Mouse (Mus musculus): Measurements from ENCODE around the gene Ddx31. TPM values are rescaled to one million over a fixed set of nuclear protein-coding genes. Genes with fewer than 3 reads are reported as not detected.

The Ddx31 gene
- total RNA-seq, 2 experiments from 2014 or later, result 4.8 to 5.0 TPM

DNA sequence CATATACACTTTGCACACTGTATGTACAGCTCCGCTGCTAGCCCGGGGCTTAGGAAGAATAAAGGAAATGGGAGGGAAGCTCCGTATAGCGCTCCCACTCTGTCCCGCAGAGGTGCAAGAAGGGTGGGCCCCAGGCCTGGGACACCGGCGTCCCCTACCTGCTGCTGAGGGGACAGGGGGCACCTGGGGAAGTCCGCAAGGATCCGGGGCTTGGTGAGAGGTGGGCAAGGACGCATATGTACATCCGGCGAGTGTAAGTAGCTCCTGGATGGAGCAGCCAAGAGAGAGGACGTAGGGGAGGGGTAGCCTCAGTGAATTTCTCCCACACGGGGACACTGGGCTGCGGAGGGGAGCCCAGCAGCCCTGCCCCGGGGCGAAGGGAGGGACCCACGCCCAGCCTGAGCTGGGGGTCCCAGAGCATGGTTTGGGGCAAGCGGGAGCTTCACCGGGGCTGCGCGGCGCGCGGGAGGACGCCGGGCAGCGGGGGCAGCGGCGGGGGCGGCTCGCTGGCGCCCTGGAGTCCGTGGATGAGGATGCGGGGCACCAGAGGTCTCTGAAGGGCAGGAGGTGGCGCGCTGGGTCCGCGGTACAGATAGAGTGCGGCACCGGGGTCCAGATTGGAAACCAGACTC is 69.1 kb downstream of the Ddx31 start:
- intact Hi-C loops (cut with DNase I), result no loop called here
- TF ChIP-seq CTCF (IDR thresholded peaks at IDR 0.05), result no peak
- H3K27ac ChIP-seq, result no peak overlapping the region
- peak overlapping the region; percentile 68 for H3K4me3 ChIP-seq
- no peak for DNase-seq

DNA sequence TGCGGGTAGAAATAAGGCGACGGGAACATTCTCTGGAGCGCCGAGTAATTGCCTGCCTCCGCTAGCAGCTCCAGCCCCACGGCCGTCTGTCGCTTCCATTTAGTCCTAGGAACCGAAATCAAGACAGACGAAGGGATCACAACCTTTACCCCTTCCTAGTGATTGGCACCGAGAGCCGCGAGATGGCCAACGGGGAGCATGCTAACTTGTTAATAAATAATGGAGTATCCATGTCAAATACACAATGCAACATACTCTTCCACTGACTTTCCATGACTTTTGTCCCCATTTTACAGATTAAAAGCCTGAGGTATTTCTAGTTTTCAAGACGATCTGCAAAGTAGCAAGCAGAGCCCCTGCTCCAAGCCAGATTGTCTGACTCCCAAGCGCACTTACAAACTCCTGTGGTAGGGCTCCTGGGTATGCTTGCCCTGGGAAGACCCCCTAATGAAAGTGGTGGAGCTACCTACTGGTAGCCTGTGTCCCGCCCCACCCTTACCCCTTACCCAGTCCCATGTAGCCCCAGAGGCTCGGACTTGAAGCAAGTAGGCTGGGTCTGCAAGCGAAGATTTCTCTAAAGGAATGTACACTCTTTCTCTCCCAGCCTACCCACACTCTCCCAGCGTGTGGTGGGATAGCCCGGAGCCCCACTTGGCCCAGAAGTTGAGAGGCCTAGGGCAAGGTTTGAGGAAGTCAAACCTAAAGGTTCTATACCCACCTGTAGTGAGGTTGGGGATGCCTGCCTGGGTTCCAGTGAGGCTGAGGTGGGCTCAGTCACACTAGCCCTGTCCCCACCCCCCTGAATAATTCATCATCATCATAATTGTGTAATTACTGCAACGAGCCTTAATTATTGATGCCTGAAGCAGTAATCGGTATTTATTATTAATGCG is 69.9 kb downstream of the Ddx31 start:
- intact Hi-C loops (cut with DNase I), result no loop called here
- no peak for TF ChIP-seq CTCF (IDR thresholded peaks at IDR 0.05)
- Histone ChIP-seq H3K27ac (no peak overlapping the region), H3K4me3 (peak overlapping the region; percentile 68)
- DNase-seq, result no peak

- TF ChIP-seq CTCF (IDR thresholded peaks at IDR 0.05), result no peak
- intact Hi-C loops (cut with DNase I), result no loop called here
- DNase-seq, result no peak
- Histone ChIP-seq H3K4me3 (no peak overlapping the region), H3K27ac (no peak overlapping the region)
Measured at GRCm38 (mm10) chr2:28910877-28911276, 70.7 kb downstream of the Ddx31 start.

- intact Hi-C loops (cut with DNase I), result no loop called here
- DNase-seq, result no peak
- no peak overlapping the region for H3K4me3 ChIP-seq
- no peak overlapping the region for H3K27ac ChIP-seq
- TF ChIP-seq CTCF (IDR thresholded peaks at IDR 0.05), result no peak
Measured at GRCm38 (mm10) chr2:28911331-28912038, 71.3 kb downstream of the Ddx31 start.

GRCm38 (mm10) chr2:28912039-28912700 is 72.0 kb downstream of the Ddx31 start:
- no peak overlapping the region for H3K4me3 ChIP-seq
- intact Hi-C loops (cut with DNase I), result no loop called here
- TF ChIP-seq CTCF (IDR thresholded peaks at IDR 0.05), result no peak
- no peak for DNase-seq
- no peak overlapping the region for H3K27ac ChIP-seq

GRCm38 (mm10) chr2:28912961-28913360 is 72.8 kb downstream of the Ddx31 start:
- H3K27ac ChIP-seq, result no peak overlapping the region
- intact Hi-C loops (cut with DNase I), result no loop called here
- no peak for DNase-seq
- no peak overlapping the region for H3K4me3 ChIP-seq
- TF ChIP-seq CTCF (IDR thresholded peaks at IDR 0.05), result no peak

GRCm38 (mm10) chr2:28914121-28914520 is 73.9 kb downstream of the Ddx31 start:
- DNase-seq, result no peak
- intact Hi-C loops (cut with DNase I), result no loop called here
- H3K4me3 ChIP-seq, result no peak overlapping the region
- no peak for TF ChIP-seq CTCF (IDR thresholded peaks at IDR 0.05)
- no peak overlapping the region for H3K27ac ChIP-seq

DNA sequence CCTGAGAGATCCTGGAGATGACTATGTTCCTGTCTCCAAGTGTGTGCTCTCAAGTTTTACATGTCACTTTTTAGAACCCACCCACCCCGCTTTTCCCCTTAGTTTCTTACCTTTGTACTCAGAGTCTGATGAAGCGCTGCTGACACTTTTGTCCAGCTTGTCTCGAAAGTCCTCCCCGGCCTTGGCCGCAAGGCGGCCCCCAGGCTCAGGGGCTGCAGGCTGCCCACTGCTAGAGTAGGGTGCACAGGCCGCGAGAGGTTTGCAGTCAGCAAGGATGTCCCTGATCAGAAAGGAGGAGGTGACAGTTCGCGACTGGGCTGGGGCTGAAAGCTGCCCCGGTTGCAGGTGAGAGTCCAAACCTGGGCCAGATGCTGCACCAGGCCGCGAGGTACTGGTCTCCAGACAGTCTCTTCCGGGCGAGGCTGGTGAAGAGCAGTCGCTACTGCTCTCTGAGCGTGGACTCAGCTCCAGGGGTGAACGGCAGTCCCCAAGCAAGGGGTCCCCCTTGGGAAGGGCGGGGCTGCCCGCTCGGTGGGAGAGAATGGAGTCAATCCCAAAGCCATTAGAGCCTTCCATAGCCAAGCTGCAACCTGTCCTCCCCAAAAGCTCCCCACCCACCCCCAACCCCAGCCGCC is 75.0 kb downstream of the Ddx31 start:
- intact Hi-C loops (cut with DNase I), result no loop called here
- no peak overlapping the region for H3K27ac ChIP-seq
- peak; percentile 15 for DNase-seq
- no peak overlapping the region for H3K4me3 ChIP-seq
- TF ChIP-seq CTCF (IDR thresholded peaks at IDR 0.05), result no peak

GRCm38 (mm10) chr2:28915768-28916512 is 75.7 kb downstream of the Ddx31 start:
- TF ChIP-seq CTCF (IDR thresholded peaks at IDR 0.05), result no peak
- DNase-seq, result peak; percentile 78
- Histone ChIP-seq H3K4me3 (peak overlapping the region; percentile 3; the same call in 1 of the 2 replicates), H3K27ac (no peak overlapping the region)
- intact Hi-C loops (cut with DNase I), result no loop called here

DNA sequence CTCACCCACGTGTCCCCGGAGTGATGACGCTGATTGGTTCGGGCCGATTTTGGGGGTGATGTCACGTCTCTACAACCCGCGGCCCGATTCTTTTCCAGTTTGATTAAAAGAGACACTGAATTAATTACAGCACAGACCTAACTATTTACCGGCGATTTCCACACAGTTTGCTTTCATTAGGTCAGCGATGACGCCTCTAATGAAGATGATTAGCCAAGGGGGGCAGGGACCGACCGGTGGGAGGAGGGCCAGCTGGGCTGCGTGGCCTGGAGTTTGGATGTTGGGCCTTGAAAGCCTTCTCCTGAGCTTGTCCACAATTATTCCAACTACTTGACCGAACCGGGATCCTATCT is 76.3 kb downstream of the Ddx31 start, which contains the start of gene Barhl1:
Barhl1 (minus strand) TSS at position 156 of the 353 bp plus-strand sequence.
- no peak within 1 kb of the TSS for H3K27ac ChIP-seq
- intact Hi-C loops (cut with DNase I), result no loop called here
- peak within 1 kb of the TSS; percentile 52 for H3K4me3 ChIP-seq
- DNase-seq, result no peak
- TF ChIP-seq CTCF (IDR thresholded peaks at IDR 0.05), result no peak

GRCm38 (mm10) chr2:28917156-28917517 is 76.9 kb downstream of the Ddx31 start:
- DNase-seq, result no peak
- Histone ChIP-seq H3K4me3 (no peak overlapping the region), H3K27ac (no peak overlapping the region)
- intact Hi-C loops (cut with DNase I), result no loop called here
- no peak for TF ChIP-seq CTCF (IDR thresholded peaks at IDR 0.05)
